Mouse (Mus musculus): Measurements from ENCODE around the gene Mrps34.
"Not testable (repeated sequence)": the region's sequence is repeated elsewhere in the genome, so short reads cannot be mapped to it uniquely, and the experiment has no call there.

The Mrps34 gene

DNA sequence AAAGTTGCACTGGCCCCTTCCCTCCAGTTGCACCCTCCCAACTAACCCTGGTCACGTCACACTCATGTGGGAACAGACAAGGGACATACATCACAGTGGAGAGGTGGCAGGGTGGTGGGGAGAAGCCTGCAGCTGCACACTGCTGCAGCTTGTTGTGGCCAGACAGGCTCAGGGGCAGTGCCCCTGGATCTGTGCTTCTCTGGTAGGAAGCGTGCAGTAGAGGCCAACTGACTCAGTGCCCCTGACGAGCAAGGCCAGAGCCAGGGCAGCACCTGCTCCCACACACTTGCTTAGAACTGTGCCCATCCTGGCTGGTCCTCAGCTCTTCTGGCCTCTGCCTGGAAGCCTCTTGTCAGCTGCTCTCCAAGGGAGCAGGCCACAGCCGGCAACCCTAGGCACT lies 2.7 kb downstream of the Mrps34 start:
- intact Hi-C loops (cut with DNase I), result loop anchor here (5.0 kb wide), 1 partner anchor 35 kb away; no protein-coding TSS in a partner anchor

GRCm38 (mm10) chr17:24898041-24898854 lies 3.3 kb downstream of the Mrps34 start:
- intact Hi-C loops (cut with DNase I), result loop anchor here (5.0 kb wide), 1 partner anchor 34 kb away; no protein-coding TSS in a partner anchor

DNA sequence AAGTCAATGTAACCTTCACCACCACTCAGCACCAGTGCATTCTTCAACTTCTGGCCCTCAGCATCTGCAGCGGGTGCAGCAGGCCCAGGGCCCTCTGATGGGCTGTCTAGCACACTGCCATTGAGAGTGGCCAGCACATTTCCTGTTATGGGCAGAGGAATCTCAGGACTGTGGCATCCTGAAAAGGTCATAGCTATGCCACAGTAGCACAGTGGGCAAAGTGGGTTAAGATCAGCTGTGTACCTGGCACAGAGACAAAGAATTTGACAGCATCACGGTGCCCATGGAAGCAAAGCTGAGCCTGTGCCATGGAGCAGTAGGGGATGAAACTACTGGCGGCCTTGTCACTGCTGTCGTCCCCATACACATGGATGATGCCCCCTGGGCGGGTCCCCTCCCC lies 4.2 kb downstream of the Mrps34 start:
- intact Hi-C loops (cut with DNase I), result loop anchor here (5.0 kb wide), 1 partner anchor 33 kb away; no protein-coding TSS in a partner anchor

DNA sequence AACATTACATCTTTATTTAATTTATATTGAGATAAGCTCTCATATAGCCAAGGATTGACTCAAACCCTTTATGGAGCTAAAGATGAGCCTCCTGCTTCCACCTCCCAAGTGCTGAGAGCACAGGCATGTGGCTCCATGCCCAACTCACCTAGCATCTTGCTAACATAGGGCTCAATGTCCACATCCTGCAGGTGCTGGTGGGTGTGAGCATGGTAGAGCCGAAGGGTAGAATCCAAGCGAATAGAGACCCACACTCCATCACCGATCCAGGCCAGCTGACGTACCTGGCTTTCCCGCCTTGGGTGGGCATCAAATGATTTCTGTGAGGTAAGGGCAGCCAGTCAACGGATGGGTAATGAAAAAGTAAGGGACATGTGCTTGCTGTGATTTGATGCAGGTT lies 5.1 kb downstream of the Mrps34 start:
- intact Hi-C loops (cut with DNase I), result no loop called here

DNA sequence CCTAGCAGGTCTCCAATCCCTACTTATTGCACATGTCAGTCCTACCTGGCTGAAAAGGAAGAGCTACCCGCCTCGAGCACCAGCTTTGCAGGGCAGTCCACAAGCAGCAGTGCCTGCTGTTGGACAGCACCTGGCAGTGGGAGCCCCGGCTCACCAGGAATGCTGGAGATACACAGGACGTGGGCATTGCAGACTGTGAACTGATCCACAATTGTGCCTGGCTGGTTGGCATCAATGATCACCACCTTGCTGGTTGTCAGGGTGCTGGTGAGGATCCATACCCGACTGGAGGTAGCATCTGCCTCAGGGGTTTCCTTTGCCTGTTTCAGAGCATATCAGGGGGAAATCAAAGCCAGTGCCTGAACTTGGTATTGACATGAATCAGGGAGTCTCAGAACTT lies 7.2 kb downstream of the Mrps34 start:
- intact Hi-C loops (cut with DNase I), result no loop called here

DNA sequence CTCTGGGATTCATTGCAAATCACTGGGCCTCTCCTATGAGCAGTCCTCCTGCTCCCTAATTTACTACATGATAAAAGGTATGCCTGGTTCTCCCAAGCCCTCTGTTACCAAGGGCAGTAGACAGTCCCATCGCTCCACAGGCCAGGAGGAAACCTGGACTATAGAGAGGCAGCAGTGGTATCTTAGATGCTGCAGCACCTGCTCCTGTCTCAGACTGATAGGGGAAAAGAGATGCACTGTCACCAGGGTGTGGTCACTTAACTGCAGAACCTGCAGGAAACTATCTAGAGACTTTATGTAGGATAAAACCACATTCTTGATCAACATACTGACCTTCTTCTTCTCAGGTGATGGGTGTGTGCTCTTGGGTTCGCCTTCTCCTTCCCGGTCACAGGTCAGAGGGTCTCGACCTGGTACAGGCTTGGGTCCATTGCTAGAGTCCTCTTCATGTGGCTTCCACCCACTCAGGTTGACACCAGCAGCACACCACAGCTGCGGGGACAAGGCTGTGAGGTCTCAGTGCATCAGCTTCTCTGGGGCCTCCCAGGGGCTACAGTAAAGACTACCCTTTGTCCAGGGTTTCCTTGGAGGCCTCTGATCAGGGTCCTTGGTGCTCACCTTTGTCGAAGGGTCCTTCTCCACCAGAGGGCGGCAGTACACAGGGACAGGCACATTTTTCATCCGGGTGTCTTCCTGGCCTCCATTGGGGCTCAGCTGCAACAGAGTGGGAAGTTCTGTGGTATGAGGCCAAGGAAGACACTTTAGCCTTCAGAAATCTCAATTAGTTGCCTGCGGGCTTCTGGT lies 8.0 kb downstream of the Mrps34 start:
- intact Hi-C loops (cut with DNase I), result no loop called here

DNA sequence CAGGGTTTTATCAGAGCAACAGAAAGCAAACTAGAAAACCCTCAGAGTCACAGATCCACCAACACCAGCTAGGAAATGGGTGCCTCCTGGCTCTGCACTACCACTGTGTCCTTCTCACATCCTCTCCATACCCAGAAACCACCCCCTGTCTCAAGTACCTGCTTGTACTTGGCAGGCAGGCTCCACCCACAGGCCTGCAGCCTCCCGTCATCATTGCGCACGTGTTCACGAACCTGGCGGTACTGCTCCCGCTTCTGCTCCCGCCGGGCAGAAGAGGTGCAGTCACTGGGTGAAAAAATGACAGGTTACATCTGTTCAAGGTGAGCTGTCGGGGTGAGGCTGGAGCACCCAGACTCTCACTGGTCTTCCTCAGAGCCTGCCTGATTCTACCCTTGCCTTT lies 8.9 kb downstream of the Mrps34 start:
- intact Hi-C loops (cut with DNase I), result no loop called here

- intact Hi-C loops (cut with DNase I), result no loop called here
Measured at GRCm38 (mm10) chr17:24907591-24907990, 12.7 kb downstream of the Mrps34 start.

DNA sequence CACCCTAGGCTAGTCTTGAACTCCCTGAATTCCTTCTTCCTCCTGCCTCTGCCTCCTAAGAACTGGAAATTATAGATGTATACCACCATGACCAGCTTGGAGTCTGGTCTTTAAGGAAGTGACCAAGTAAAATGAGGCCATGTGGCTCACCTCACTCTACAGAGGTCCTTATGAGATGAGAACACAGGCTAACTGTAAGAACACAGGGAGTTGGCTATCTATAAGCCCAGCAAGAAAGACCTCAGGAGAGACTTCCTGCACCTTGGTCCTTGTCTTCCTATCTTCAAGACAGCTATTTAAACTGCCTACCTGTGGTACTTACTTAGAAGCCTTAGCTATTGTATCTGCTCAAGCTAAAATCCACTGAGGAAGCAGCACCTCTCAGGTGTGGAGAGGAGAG lies 19.1 kb downstream of the Mrps34 start:
- intact Hi-C loops (cut with DNase I), result no loop called here

GRCm38 (mm10) chr17:24923246-24923645 lies 28.3 kb downstream of the Mrps34 start:
- intact Hi-C loops (cut with DNase I), result no loop called here

GRCm38 (mm10) chr17:24929506-24929905 lies 34.6 kb downstream of the Mrps34 start:
- intact Hi-C loops (cut with DNase I), result no loop called here

DNA sequence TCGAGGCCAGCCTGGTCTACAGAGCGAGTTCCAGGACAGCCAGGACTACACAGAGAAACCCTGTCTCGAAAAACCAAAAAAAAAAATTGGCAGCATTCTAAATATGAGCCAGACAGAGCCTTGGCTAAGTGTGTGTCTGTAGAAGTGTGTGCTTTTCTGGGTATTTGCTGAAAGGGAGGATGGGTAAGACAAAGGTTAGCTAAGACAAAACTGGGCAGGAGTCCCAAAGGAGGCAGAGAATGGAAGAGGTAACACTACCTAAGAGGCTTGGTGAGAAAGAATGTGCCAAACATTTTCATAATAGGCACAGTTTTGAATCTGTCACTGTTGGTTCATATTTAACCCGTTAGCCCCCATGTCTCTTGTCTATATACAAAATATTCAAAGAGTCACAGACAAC lies 37.5 kb downstream of the Mrps34 start:
- intact Hi-C loops (cut with DNase I), result loop anchor here (5.0 kb wide), 1 partner anchor 35 kb away; the partner anchor contains the start of genes Eme2, Mrps34 and Nme3

GRCm38 (mm10) chr17:24933163-24933562 lies 38.2 kb downstream of the Mrps34 start:
- intact Hi-C loops (cut with DNase I), result loop anchor here (5.0 kb wide), 1 partner anchor 36 kb away; the partner anchor contains the start of genes Eme2, Mrps34 and Nme3

DNA sequence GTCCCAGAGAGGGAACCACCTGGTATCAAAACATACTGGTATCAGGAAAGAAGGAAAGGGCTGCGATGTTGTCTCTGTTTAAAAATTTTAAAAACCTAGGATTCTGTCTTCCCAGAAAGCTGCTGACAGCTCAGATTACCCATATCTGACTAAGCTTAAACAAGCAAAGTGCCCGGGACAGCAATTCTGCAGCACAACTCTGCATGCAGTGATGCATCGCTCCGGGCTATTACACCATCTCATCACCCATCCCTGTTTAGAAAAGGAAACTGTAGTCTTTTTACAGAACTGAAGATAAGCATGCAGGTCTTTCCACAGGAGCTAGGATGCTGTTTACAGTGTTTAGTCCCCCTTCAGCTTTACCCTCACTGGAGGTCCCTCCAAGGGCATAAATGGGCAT lies 40.0 kb downstream of the Mrps34 start:
- intact Hi-C loops (cut with DNase I), result loop anchor here (5.0 kb wide), 1 partner anchor 38 kb away; the partner anchor contains the start of genes Eme2, Mrps34 and Nme3

DNA sequence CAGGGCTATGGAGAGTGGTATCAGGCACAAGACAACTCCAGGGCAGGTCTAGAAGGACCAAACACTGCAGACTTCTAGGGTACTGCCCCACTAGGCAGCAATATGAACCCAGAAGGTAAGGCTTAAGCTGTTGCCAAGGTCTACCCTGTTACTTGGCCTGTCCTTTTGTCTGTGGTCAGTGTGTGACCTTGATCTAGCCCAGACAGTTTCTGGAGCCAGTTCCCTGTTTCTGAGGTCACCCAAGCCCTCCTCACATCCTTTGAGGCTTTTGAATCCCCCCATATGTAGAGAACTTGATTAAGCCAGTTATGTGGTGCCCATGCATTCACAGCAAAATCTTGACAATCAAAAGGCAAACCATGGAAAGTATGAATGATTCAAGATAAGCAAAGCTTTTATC lies 40.8 kb downstream of the Mrps34 start:
- intact Hi-C loops (cut with DNase I), result no loop called here

DNA sequence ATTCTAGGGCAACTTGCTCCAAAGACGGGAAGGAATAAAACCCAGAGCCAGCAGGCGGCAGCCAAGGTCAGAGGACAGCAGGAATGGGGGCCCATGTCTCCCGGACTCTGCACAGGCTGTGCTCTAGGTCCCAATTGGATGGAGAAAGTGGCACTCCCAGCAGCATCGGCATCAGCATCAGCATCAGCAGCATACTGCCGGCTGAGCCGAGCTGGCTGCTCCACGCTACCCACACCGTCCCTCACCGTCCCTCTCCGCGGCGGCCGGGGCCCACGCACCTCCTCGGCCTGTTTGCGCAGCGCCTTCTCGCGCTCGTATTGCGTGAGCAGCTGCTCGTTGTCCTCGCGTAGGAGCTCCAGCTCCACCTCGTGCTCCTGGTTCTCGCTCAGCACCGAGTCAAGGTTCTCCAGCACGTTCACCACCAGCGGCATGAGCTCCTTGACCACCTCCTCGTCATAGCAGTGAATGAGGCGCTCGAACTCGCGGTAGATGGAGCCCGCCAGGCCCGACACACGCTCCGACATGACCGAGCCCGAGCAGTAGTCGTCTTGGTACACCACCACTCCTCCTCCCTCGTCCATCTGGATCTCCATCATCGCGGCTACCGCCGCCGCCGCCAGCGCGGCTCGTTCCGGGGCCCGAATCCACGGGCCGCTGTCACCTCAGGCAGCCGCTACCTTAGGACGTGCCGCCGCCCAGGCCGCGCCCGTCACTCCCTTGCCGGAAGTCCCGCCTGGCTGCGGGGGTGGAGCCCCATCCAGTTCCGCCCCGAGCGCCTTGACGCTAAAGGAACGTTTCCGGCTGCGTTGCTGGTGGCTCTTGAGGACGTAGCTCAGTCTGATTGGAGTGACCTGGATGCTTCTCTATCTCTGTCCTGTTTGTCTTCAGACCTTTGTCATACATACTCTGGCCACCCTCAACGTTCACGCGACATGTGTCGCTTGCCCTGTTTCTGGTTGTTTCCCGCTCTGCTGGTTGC lies 41.6 kb downstream of the Mrps34 start, which contains the start of gene Mapk8ip3:
Mapk8ip3 (minus strand) TSS at position 719 of the 979 bp plus-strand sequence.
- intact Hi-C loops (cut with DNase I), result no loop called here

DNA sequence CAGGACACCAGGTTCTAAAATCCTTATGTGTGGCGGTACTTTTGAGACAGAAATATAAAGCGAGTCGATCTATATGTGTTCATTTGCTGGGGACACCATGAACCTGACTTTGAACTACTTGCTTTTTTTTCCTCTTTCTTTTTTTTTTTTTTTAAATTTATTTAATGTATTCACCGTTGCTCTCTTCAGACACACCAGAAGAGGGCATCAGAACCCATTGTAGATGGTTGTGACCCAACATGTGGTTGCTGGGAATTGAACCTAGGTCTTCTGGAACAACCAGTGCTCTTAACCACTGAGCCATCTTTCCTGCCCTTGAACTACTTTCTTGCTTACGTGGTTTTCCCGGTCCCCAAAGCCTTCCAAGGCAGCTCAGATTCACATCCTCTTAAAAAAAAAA lies 42.4 kb downstream of the Mrps34 start:
- intact Hi-C loops (cut with DNase I), result no loop called here

DNA sequence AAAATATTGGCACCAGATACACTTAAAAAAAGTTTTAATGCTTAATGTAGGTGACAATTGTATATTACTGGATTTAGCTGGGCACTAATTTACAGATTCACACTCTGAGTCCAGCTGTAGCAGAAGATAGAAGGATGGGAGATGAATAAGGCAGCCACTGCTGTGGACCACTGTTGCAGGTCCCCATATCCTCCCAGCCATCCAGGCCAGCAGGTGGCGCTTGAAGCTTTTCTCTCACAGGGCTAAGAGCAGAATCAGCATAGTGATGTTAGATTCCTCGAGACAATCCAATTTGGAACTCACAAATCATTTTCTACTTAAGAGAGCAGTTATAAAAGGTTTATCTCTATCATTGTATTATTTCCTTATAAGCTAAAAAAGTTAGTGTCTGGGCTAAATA lies 47.5 kb downstream of the Mrps34 start:
- intact Hi-C loops (cut with DNase I), result not testable (repeated sequence)

GRCm38 (mm10) chr17:24943036-24943435 lies 48.1 kb downstream of the Mrps34 start:
- intact Hi-C loops (cut with DNase I), result no loop called here

- intact Hi-C loops (cut with DNase I), result not testable (repeated sequence)
Measured at GRCm38 (mm10) chr17:24943589-24943988, 48.7 kb downstream of the Mrps34 start.

All from adrenal gland (tissue).